Mouse (Mus musculus) heart, embryonic 10.5 days (tissue): Measurements from ENCODE around the gene Scn8a. TPM values are rescaled to one million over a fixed set of nuclear protein-coding genes. Genes with fewer than 3 reads are reported as not detected.

ENCODE experiments used
- DNase-seq: peaks from one replicate; pipeline ENCODE4 v3.0.0-alpha.2; 2017; ENCODE audit warnings: low spot score
- H3K27ac ChIP-seq: fragments of 300-500 bp; sonication (generic); 2 replicates; pipeline ENCODE4 v1.5.1; 2016; ENCODE audit warnings: mild to moderate bottlenecking
- H3K27me3 ChIP-seq: fragments of 300-500 bp; sonication (generic); 2 replicates; pipeline ENCODE4 v1.6.1; 2016; ENCODE audit warnings: mild to moderate bottlenecking; ENCODE audit not compliant: poor library complexity, insufficient read depth, severe bottlenecking
- H3K36me3 ChIP-seq: fragments of 300-500 bp; sonication (generic); 2 replicates; pipeline ENCODE4 v1.6.1; 2016; ENCODE audit warnings: mild to moderate bottlenecking, moderate library complexity
- H3K4me1 ChIP-seq: fragments of 300-500 bp; sonication (generic); 2 replicates; pipeline ENCODE4 v1.6.1; 2016; ENCODE audit warnings: mild to moderate bottlenecking
- H3K4me3 ChIP-seq: fragments of 300-500 bp; sonication (generic); 2 replicates; pipeline ENCODE4 v1.5.1; 2016; ENCODE audit warnings: mild to moderate bottlenecking, moderate library complexity
- H3K9me3 ChIP-seq: fragments of 300-500 bp; sonication (generic); 2 replicates; pipeline ENCODE4 v1.6.1; 2016; ENCODE audit warnings: mild to moderate bottlenecking, moderate library complexity
- WGBS: fragments of 180-500 bp; shearing (Covaris S2); methylation state at CpG from one replicate; pipeline ENCODE4 v1.1.7; 2016; 5-methylcytosine and 5-hydroxymethylcytosine counted together
- polyA plus RNA-seq: library from polyadenylated mRNA; unstranded; fragments of >200 nt; fragmentation: Nextera tagmentation; extraction: Ambion mirVana; gene quantifications from 2 replicates; pipeline ENCODE4 v1.2.1, GENCODE M21; 2016

Scn8a gene
- polyA plus RNA-seq, 1 experiment from 2014 or later = 2.0 TPM

DNA sequence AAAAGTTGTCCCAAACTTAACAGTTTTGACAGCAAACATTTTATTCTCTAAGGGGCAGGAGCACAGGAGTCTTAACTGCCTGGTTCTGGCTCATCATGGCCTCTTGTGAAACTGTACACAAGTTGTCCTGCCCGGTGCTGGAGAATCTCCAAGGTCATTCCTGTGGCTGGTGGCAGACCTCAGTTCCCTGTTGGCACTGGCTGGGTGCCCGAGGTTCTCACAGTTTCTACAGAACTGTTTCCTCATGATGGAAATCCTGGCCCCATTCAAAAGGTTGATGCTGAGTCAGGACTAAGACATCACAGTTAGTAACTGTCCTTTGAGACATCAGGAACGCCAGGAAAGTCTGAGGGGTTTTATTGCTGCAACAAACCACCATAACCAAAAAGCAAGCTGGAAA, 217.3 kb downstream of the Scn8a start:
- Histone ChIP-seq H3K27ac (no peak overlapping the region), H3K27me3 (peaks cover 2% of the 10 kb centered on the region; the same call in 1 of the 2 replicates), H3K4me3 (no peak overlapping the region), H3K9me3 (no peaks in the 10 kb centered on the region), H3K36me3 (no peaks in the 10 kb centered on the region), H3K4me1 (peaks cover 13% of the 10 kb centered on the region)
- WGBS = 71% methylated on average over 3 of the region's 3 CpGs
- DNase-seq = no peak

DNA sequence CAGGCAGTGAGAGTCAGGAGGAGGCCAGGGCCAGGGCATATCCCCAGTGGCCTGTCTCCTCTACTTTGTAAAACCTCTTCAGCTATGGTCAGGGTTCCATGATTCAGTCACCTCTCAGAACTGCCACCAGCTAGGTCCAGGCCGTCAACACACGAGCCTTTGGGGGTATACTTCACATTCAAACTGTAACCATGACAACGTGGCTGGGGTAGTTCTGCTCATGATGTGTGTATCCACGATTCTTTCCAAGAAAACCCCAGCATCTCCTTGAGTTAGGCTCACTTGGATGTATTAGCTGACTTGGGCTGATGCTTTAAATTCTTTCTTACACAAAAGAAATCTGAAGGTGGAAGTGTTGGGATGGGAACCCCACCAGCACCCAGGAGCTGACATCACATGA, 218.6 kb downstream of the Scn8a start:
- Histone ChIP-seq H3K4me1 (peaks cover 20% of the 10 kb centered on the region), H3K9me3 (no peaks in the 10 kb centered on the region), H3K4me3 (no peak overlapping the region), H3K36me3 (no peaks in the 10 kb centered on the region), H3K27ac (no peak overlapping the region), H3K27me3 (peaks cover 8% of the 10 kb centered on the region; the same call in 1 of the 2 replicates)
- WGBS = 78% methylated on average over 4 of the region's 4 CpGs
- no peak for DNase-seq

DNA sequence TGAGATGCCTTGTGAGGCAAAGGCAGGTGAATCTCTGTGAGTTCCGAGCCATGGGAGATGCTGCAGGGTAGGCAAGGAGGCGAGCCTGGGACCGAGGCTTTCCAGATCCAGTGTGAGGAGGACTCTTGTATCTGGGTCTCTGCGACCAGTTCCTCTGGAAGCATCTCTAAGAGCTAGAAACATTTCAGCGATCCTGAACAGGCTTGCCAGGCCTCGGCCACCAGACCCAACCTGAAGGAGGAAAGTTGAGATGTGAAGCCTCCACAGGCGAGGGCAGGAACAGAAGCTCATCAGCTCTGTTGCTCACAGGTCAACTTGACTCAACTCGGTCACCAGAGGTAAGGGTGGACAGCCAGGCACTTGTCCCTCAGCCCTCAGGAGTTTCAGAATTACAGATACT, 221.9 kb downstream of the Scn8a start:
- no peak overlapping the region; the same call in 1 of the 2 replicates for H3K27ac ChIP-seq
- peaks cover 41% of the 10 kb centered on the region for H3K4me1 ChIP-seq
- no peaks in the 10 kb centered on the region for H3K36me3 ChIP-seq
- peaks cover 17% of the 10 kb centered on the region; the same call in 1 of the 2 replicates for H3K27me3 ChIP-seq
- no peak overlapping the region for H3K4me3 ChIP-seq
- H3K9me3 ChIP-seq = no peaks in the 10 kb centered on the region
- no peak for DNase-seq
- 89% methylated on average over 8 of the region's 8 CpGs for WGBS

DNA sequence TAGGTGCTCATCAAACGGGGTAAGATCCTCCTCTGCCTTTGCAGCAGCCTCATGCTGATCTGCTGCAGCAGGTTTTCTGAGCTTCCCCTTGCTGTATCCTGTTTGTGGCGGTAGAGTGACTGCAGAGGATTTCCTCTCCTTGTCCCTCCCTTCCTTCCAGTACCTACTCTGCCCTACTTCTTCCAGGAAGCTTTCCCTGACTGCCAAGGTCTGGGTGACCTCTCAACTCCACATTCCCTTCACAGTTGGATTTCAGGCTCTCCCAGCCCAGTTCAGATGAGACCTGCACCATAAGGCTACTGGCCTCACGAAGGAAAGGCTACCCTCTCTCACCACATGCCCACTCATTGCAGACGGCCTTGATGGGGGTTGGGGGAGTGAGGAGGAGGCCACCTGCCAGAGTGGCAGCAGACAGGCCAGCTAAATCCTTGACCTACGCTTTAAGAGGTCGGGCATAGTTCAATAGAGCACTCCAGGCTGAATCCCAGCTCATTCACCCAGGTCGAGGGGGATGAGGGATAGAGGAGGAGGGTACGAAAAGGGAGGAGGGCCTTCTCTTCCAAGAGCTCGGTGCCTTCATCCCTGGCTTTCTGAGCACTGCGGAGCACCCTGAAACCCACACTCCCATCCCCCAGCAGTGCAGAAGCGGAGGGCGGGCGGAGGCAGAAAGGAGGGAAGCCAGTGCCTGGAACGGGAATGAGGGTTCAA, 222.6 kb downstream of the Scn8a start:
- no peak for DNase-seq
- no peaks in the 10 kb centered on the region for H3K9me3 ChIP-seq
- WGBS = 34% methylated on average over 14 of the region's 14 CpGs
- no peaks in the 10 kb centered on the region for H3K36me3 ChIP-seq
- peaks cover 24% of the 10 kb centered on the region for H3K27me3 ChIP-seq
- peaks cover 41% of the 10 kb centered on the region for H3K4me1 ChIP-seq
- H3K27ac ChIP-seq = peak overlapping the region; percentile 74
- peak overlapping the region; percentile 22 for H3K4me3 ChIP-seq

DNA sequence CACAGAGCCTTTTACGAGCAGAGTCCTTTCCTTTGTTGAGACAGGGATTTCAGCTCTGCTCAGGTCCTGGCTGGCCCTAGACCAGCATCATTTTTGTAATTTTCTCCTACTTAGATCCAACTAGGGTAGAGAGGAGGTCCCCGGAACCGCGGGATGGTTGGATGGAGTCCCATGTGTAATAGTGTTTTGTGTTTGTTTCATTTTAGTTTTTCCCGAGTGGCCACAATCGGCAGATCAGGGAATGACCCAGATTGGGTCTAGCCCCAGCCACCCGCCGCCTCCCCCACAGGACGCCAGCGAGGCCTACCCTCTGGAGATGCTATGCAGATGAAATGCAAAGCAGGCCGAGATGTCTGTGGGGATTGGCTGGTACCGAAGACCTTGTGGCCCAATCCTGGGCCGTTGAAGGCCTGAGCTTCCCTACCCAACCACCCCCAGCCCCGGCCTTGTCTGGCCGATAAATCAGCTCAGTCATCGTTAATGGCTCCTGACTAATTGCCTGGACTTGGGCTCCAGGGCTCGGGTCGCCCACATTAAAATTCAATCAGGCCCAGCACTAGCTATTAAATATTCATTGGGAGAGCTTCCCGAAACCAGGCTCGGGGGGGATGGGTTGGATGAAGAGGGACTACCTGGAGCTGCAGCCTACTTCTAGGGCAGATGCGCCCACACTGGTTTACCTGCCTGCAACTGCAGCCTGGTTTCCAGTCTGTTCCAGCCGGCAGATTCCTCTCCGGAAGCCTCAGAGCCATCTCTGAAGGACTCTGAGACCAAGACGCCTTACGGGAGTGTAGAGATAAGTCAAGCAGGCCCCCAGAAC, 223.4 kb downstream of the Scn8a start:
- H3K4me1 ChIP-seq = peaks cover 45% of the 10 kb centered on the region
- peaks cover 29% of the 10 kb centered on the region for H3K27me3 ChIP-seq
- peak overlapping the region; percentile 22 for H3K4me3 ChIP-seq
- WGBS = 12% methylated on average over 25 of the region's 25 CpGs
- H3K36me3 ChIP-seq = no peaks in the 10 kb centered on the region
- H3K27ac ChIP-seq = peak overlapping the region; percentile 57
- H3K9me3 ChIP-seq = no peaks in the 10 kb centered on the region
- no peak for DNase-seq

DNA sequence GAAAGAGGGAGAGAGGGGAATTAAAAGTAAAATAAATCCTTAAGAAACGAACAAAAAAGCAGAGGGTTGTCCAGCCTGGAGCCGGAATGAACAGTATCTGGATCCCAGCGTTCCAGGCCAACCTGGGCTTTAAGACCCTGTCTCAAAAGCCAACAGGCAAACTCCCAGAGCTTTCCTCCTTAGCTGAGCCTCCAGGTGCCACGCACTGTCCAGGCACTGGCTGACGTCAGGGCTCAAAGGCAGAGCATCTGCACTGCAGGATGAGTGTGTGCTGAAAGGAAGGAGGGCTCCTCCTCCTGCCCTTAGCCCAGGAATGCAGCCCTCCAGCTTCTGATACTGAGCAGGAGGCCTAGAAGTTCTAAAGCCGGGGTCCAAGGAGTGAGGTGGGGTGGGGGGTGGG, 224.3 kb downstream of the Scn8a start:
- peaks cover 34% of the 10 kb centered on the region for H3K27me3 ChIP-seq
- peaks cover 53% of the 10 kb centered on the region for H3K4me1 ChIP-seq
- H3K4me3 ChIP-seq = no peak overlapping the region
- H3K27ac ChIP-seq = 0 out of 2 replicates have a peak overlapping the region, but pooled peaks have one; percentile 5
- no peaks in the 10 kb centered on the region for H3K9me3 ChIP-seq
- DNase-seq = no peak
- 45% methylated on average over 6 of the region's 6 CpGs for WGBS
- H3K36me3 ChIP-seq = no peaks in the 10 kb centered on the region

DNA sequence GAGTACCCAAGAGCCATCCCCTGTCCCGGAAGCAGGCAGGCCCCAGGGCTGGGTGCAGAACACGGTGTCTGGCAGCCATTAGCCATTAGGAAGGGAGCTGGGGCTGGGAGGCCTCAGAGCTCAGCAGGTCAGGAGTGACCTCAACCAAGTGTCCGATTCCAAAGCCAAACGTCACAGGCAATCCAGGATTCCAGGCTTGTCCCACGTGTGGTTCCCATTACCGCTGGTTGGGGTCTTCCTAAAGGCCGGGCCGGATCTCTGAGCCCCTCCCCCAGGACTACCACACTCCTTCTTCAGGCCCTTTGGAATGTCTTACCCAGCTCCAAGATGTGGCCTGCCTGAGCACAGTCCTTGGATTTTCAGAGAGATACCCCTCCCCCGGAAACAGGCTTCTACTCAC, 225.3 kb downstream of the Scn8a start:
- peaks cover 40% of the 10 kb centered on the region for H3K27me3 ChIP-seq

DNA sequence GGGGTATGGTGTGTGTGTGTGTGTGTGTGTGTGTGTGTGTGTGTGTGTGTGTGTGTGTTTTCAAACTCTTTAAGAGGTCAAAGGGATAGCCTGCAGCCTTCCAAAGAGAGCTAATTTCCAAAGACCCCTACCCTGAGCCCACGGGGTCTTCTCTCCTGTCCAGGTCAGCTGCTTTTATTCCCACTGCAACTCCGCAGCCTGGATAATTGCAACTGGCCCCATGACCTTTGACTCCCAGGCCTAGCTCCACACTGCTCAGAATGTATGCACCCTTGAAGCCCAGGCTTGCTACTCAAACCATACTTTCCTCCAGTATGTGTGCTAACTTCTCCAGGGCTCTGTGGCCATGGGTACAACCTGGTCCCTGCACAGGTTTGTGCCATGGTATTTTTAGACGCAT, 225.7 kb downstream of the Scn8a start:
- Histone ChIP-seq H3K9me3 (no peaks in the 10 kb centered on the region), H3K36me3 (no peaks in the 10 kb centered on the region), H3K27me3 (peaks cover 40% of the 10 kb centered on the region), H3K4me1 (peaks cover 53% of the 10 kb centered on the region), H3K4me3 (no peak overlapping the region), H3K27ac (no peak overlapping the region)
- DNase-seq = no peak
- 74% methylated on average over 3 of the region's 3 CpGs for WGBS

More for the DNA sequence above, 225.3 kb downstream of the Scn8a start:
- Histone ChIP-seq H3K9me3 (no peaks in the 10 kb centered on the region), H3K4me1 (peaks cover 53% of the 10 kb centered on the region), H3K36me3 (no peaks in the 10 kb centered on the region), H3K27ac (0 out of 2 replicates have a peak overlapping the region, but pooled peaks have one; percentile 5), H3K4me3 (no peak overlapping the region)
- WGBS = 50% methylated on average over 9 of the region's 9 CpGs
- no peak for DNase-seq

Other genes with a start within 250 kb of the Scn8a start
- gene Smagp, start 232.9 kb upstream of the Scn8a start, polyA plus RNA-seq = 16.2 and 16.9 TPM in 2 replicates
- gene Bin2, start 200.3 kb upstream of the Scn8a start, polyA plus RNA-seq = 4.3 and 10.3 TPM in 2 replicates
- 1.5 and 2.4 TPM in 2 replicates for gene Cela1, start 181.9 kb upstream of the Scn8a start, polyA plus RNA-seq
- 0.18 and 0.20 TPM in 2 replicates for gene Galnt6, start 140.5 kb upstream of the Scn8a start, polyA plus RNA-seq
- gene Slc4a8, start 108.1 kb upstream of the Scn8a start, polyA plus RNA-seq = 2.2 and 2.3 TPM in 2 replicates
- not detected in 2 replicates for gene Gm47841, start 177.5 kb downstream of the Scn8a start, polyA plus RNA-seq
- gene Fignl2, start 208.7 kb downstream of the Scn8a start, polyA plus RNA-seq = 0.28 and 0.60 TPM in 2 replicates
- not detected in 2 replicates for gene Ankrd33, start 245.9 kb downstream of the Scn8a start, polyA plus RNA-seq